Mouse (Mus musculus) urinary bladder, adult 2 months (tissue): ENCODE results near the gene Hnrnph2. TPM values are rescaled to one million over a fixed set of nuclear protein-coding genes. Genes with fewer than 3 reads are reported as not detected.

Source experiments
- DNase-seq: peaks from one replicate; pipeline ENCODE4 v3.0.0; 2022; ENCODE audit warnings: low spot score
- polyA plus RNA-seq: library from polyadenylated mRNA; depleted of rRNA; stranded (reverse); fragments of >200 nt; gene quantifications from 2 replicates; pipeline ENCODE4 v1.2.3, GENCODE M21; 2012; rRNA removed

Gene Hnrnph2
- polyA plus RNA-seq, 1 experiment = 63.8 TPM

- no peak for DNase-seq
These were observed 13.3 kb downstream of the Hnrnph2 start for GRCm38 (mm10) chrX:134614306-134614705.

- no peak for DNase-seq
These were observed 18.7 kb downstream of the Hnrnph2 start for GRCm38 (mm10) chrX:134619695-134620094.

- no peak for DNase-seq
These were observed 19.4 kb downstream of the Hnrnph2 start for GRCm38 (mm10) chrX:134620254-134620865.

GRCm38 (mm10) chrX:134621685-134622084 is 20.7 kb downstream of the Hnrnph2 start:
- DNase-seq = no peak

- no peak for DNase-seq
These were observed 22.4 kb downstream of the Hnrnph2 start for GRCm38 (mm10) chrX:134623350-134623749.

- no peak for DNase-seq
These were observed 27.2 kb downstream of the Hnrnph2 start for GRCm38 (mm10) chrX:134628200-134628599.

GRCm38 (mm10) chrX:134632710-134633109 is 31.7 kb downstream of the Hnrnph2 start:
- no peak for DNase-seq

GRCm38 (mm10) chrX:134635111-134635510 is 34.1 kb downstream of the Hnrnph2 start:
- no peak for DNase-seq

GRCm38 (mm10) chrX:134635860-134636259 is 34.9 kb downstream of the Hnrnph2 start:
- DNase-seq = no peak

- no peak for DNase-seq
These were observed 40.2 kb downstream of the Hnrnph2 start for GRCm38 (mm10) chrX:134641000-134641760.

GRCm38 (mm10) chrX:134646338-134646737 is 45.4 kb downstream of the Hnrnph2 start:
- DNase-seq = no peak

- no peak for DNase-seq
These were observed 46.4 kb downstream of the Hnrnph2 start for GRCm38 (mm10) chrX:134647421-134647820.

GRCm38 (mm10) chrX:134648031-134648692 is 47.2 kb downstream of the Hnrnph2 start:
- no peak for DNase-seq

- DNase-seq = no peak
These were observed 51.1 kb downstream of the Hnrnph2 start for GRCm38 (mm10) chrX:134652061-134652460.

Other genes with a start within 250 kb of the Hnrnph2 start
- 1.5 TPM in 2 replicates for gene Drp2, start 196.6 kb upstream of the Hnrnph2 start, polyA plus RNA-seq
- not detected in 2 replicates for gene Taf7l, start 124.7 kb upstream of the Hnrnph2 start, polyA plus RNA-seq
- gene Timm8a1, start 59.3 kb upstream of the Hnrnph2 start, polyA plus RNA-seq = 8.6 and 9.2 TPM in 2 replicates
- gene Btk, start 17.6 kb upstream of the Hnrnph2 start, polyA plus RNA-seq = 2.1 and 3.0 TPM in 2 replicates
- 1,373 and 1,449 TPM in 2 replicates for gene Rpl36a, start 15.5 kb upstream of the Hnrnph2 start, polyA plus RNA-seq
- gene Gla, start 54 bp upstream of the Hnrnph2 start, polyA plus RNA-seq = 5.4 and 5.8 TPM in 2 replicates
- gene Armcx4, start 85.3 kb downstream of the Hnrnph2 start, polyA plus RNA-seq = 1.1 and 2.0 TPM in 2 replicates
- gene Armcx1, start 116.8 kb downstream of the Hnrnph2 start, polyA plus RNA-seq = 21.1 and 22.8 TPM in 2 replicates
- 2.8 and 3.9 TPM in 2 replicates for gene Armcx6, start 150.2 kb downstream of the Hnrnph2 start, polyA plus RNA-seq
- 36.1 and 39.5 TPM in 2 replicates for gene Armcx3, start 155.4 kb downstream of the Hnrnph2 start, polyA plus RNA-seq
- gene Armcx2, start 208.0 kb downstream of the Hnrnph2 start, polyA plus RNA-seq = 10.6 and 13.1 TPM in 2 replicates